Comparison of ENCODE assay signal across 7 mouse cellular contexts in genomic region chr2:159566461-159566860, GRCm38 (mm10).
DNase-seq lines count a peak whose midpoint lies in the region.

No protein-coding gene starts in this region.

- intact Hi-C loops in left cerebral cortex, postnatal 4 days (cut with DNase I) = no loop called here

- DNase-seq in left cerebral cortex, postnatal 4 days = peak; percentile 59
- no peak for DNase-seq in left cerebral cortex, adult 8-10 months (ENCODE audit: low spot score in 2 of 2)
- peak; percentile 90 for DNase-seq in gastrocnemius, adult 18-20 months (ENCODE audit: low spot score)
- peak; percentile 22 for DNase-seq in kidney, adult 9 months
- peak; percentile 90 for DNase-seq in skeletal muscle tissue, adult 2 months (ENCODE audit: low read depth, low spot score)
- DNase-seq in retina, postnatal 1 day = no peak
- DNase-seq in right cerebral cortex, adult 2 months (ENCODE audit: low spot score in 2 of 2) = no peak

Comparison
In these comparisons a context has a peak if more than half of its experiments do, and no peak if none do; other contexts are left out.
1. DNase-seq: peak in left cerebral cortex, postnatal 4 days (single experiment), gastrocnemius, adult 18-20 months (single experiment), kidney, adult 9 months (single experiment) and skeletal muscle tissue, adult 2 months (single experiment); none in left cerebral cortex, adult 8-10 months (0 of 2), retina, postnatal 1 day (single experiment) and right cerebral cortex, adult 2 months (0 of 2).